Mouse (Mus musculus): ENCODE data around the gene Gcgr.

Gcgr gene

GRCm38 (mm10) chr11:120530085-120530964, at the start of gene Gcgr:
TSS of gene Gcgr (plus strand) at chr11:120530699.
- DNase-seq, result no peak

- peak; percentile 47 for DNase-seq
Measured at GRCm38 (mm10) chr11:120483448-120483934, 47.0 kb upstream of the Gcgr start.

- DNase-seq, result peak; percentile 89
Measured at GRCm38 (mm10) chr11:120484265-120484981, 46.1 kb upstream of the Gcgr start, which contains the start of gene Mrpl12. TSS of gene Mrpl12 (plus strand) at chr11:120484613.

- no peak for DNase-seq
Measured at GRCm38 (mm10) chr11:120485251-120485650, 45.2 kb upstream of the Gcgr start.

GRCm38 (mm10) chr11:120488516-120488915, 42.0 kb upstream of the Gcgr start:
- no peak for DNase-seq

- DNase-seq, result peak; percentile 73
Measured at GRCm38 (mm10) chr11:120489054-120489761, 41.3 kb upstream of the Gcgr start.

GRCm38 (mm10) chr11:120490291-120491046, 40.0 kb upstream of the Gcgr start:
- DNase-seq, result peak; percentile 54

GRCm38 (mm10) chr11:120491317-120492023, 39.0 kb upstream of the Gcgr start, which contains the start of gene Slc25a10:
TSS of gene Slc25a10 (plus strand) at chr11:120491840.
- DNase-seq, result peak; percentile 86

GRCm38 (mm10) chr11:120492024-120492877, 38.2 kb upstream of the Gcgr start:
- no peak for DNase-seq

GRCm38 (mm10) chr11:120492878-120493203, 37.7 kb upstream of the Gcgr start:
- DNase-seq, result no peak

GRCm38 (mm10) chr11:120493351-120493750, 37.1 kb upstream of the Gcgr start:
- no peak for DNase-seq

GRCm38 (mm10) chr11:120493911-120494310, 36.6 kb upstream of the Gcgr start:
- no peak for DNase-seq

GRCm38 (mm10) chr11:120497436-120497835, 33.1 kb upstream of the Gcgr start:
- DNase-seq, result no peak

GRCm38 (mm10) chr11:120498226-120498625, 32.3 kb upstream of the Gcgr start:
- no peak for DNase-seq

- no peak for DNase-seq
Measured at GRCm38 (mm10) chr11:120498891-120499290, 31.6 kb upstream of the Gcgr start.

- no peak for DNase-seq
Measured at GRCm38 (mm10) chr11:120499894-120500293, 30.6 kb upstream of the Gcgr start.

- DNase-seq, result no peak
Measured at GRCm38 (mm10) chr11:120500357-120500756, 30.1 kb upstream of the Gcgr start.

- DNase-seq, result no peak
Measured at GRCm38 (mm10) chr11:120501018-120501417, 29.5 kb upstream of the Gcgr start.

- no peak for DNase-seq
Measured at GRCm38 (mm10) chr11:120501701-120502100, 28.8 kb upstream of the Gcgr start.

GRCm38 (mm10) chr11:120505661-120506060, 24.8 kb upstream of the Gcgr start:
- no peak for DNase-seq

- DNase-seq, result no peak
Measured at GRCm38 (mm10) chr11:120506899-120507298, 23.6 kb upstream of the Gcgr start.
